Mouse (Mus musculus): ENCODE results near the gene Cbx5.

DNA sequence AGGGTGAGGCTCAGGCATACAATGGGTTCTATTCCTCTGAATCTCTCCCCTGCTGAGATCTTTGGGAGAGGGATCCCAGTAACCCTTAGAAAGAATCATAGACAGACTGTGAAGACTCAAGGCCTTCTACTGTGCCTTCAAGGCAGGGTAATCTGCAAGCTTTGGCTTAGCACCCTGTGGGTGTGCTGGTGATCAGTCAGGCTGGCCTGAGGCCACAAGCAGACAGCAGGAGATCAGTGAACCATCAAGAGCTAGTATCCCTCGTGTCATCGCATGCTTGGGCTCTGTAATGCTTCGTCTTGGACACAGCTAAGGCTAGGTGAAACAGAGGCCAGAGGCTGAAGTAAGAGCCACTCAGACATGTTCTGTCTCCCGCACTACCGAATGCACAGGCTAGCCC lies 66.4 kb downstream of the Cbx5 start:
- TF ChIP-seq CTCF (IDR thresholded peaks at IDR 0.05; ENCODE audit: borderline replicate concordance, insufficient read depth, low read depth, low read length) (no peak), POLR2A (IDR thresholded peaks at IDR 0.05; ENCODE audit: borderline replicate concordance, insufficient read depth, low read length) (no peak)
